Mouse (Mus musculus) CD4-positive, CD25-positive, alpha-beta regulatory T cell, adult 4 months (primary cell): ENCODE measurements around the gene Arl4c. TPM values are rescaled to one million over a fixed set of nuclear protein-coding genes. Genes with fewer than 3 reads are reported as not detected.

ENCODE experiments used
- ATAC-seq: one replicate; pipeline ENCODE4 v1.8.0; 2017
- polyA plus RNA-seq, 2 experiments: library from polyadenylated mRNA; unstranded; fragments of 100-300 nt; shearing (Covaris generic); gene quantifications; one replicate each; pipeline ENCODE4 v1.2.1; 2017

The Arl4c gene
- polyA plus RNA-seq, 2 experiments from 2014 or later: 16.0 to 19.4 TPM

- no peak for ATAC-seq
Observed at GRCm38 (mm10) chr1:88699856-88700791, 1.9 kb downstream of the Arl4c start.

DNA sequence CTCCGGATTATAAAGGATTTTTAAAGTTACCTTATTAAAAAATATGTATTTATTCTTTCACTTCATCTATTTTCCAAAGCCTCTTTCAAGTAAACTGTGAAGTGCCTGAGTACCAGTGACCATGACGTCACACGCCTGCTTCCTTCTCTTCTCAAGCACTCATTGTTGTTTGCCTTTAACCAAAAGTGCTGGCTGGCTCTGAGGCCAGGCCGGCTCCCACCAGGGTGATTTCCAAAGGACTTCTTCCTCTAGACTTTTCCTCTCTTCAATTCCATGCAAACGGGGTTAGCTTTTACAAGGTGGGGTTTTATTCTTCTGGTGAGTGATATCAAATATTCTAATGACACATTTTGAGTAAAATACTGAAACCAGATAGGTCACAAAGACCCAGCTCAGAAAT lies 2.6 kb downstream of the Arl4c start:
- ATAC-seq: peak; percentile 19

- no peak for ATAC-seq
Observed at GRCm38 (mm10) chr1:88698926-88699325, 3.1 kb downstream of the Arl4c start.

GRCm38 (mm10) chr1:88698131-88698530 lies 3.9 kb downstream of the Arl4c start:
- no peak for ATAC-seq

- no peak for ATAC-seq
Observed at GRCm38 (mm10) chr1:88696408-88696807, 5.6 kb downstream of the Arl4c start.

GRCm38 (mm10) chr1:88694353-88694752 lies 7.7 kb downstream of the Arl4c start:
- no peak for ATAC-seq

DNA sequence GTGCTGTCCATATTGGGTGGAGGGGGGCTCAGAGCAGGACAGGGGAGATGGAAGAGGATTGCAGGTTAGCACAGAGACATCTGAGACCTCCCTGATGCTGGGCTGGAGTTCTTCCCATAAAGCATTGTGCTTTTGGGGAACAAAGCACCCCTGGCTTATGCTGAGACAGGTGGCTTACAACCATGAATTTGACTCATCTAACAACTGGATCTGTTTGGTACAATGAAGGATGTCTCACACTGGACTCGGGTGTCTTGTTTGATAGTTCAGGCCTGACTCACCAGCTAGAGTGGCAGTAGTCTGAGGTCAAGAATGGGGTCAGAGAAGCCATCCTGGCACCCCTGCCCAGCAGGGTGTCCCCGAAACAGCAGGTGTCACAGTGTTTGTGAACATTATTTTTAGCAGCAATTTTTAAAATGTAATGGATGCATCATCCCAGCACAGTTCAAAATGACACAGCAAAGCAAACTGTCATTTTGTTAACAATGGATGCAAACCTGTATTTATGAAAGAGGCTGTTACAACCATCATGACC lies 9.7 kb downstream of the Arl4c start:
- no peak for ATAC-seq

GRCm38 (mm10) chr1:88690601-88691000 lies 11.4 kb downstream of the Arl4c start:
- no peak for ATAC-seq

DNA sequence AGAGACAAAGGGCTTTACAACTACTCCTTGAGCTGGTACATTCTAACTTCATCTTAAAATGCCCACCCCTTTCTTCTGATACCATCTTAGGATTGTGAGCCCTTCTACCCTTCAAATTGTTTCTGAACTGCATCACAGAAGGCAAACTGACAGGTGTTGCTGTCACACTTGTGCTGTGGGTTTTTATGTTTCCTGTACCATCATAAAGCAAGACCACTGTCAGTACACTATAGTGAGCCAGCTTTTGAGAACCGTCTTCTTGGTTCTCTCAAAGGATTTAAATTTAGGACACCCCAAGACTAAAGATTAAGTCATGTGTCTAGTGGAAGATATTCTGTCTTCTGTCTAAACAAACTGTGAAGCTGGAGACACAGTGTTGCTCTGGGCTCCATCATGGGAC lies 17.3 kb downstream of the Arl4c start:
- ATAC-seq: peak; percentile 30

DNA sequence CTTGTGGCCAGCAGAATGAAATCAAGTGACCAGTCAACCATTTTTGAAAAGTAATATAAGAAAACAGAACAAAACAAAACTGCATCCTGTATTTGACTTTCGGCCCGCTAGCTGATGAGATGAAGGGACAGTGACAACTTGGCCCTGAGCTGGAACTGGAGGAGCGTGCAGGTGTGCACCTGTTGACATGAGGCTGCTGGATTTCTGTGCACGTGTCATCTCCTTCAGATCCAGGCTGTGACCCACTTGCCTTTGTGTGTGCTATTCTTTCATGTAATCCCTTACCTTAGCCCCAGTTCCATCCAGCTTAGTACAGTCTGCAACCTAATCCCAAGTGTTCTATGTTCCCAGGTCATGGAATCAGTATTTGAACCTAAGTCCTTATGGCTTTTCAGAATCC lies 20.4 kb downstream of the Arl4c start:
- ATAC-seq: no peak

DNA sequence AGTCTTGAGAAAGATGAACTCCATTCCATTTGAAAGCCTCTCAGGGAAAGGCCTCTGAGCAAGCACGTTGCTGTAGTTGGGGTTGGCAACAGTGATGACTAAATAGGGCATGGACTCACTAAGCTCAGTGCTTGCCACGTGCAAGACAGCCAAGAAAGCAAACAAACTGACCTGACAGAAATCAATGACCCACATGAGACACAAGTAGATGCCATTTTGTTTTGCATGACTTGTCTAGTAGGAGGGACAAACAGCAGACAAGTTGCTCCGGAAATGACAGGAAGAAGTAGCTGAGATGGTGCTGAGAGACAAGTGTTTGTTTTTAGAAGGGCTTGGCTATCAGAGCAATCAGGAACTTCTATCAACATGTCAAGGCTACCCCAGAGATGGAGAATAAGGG lies 21.2 kb downstream of the Arl4c start:
- peak; percentile 70 for ATAC-seq

DNA sequence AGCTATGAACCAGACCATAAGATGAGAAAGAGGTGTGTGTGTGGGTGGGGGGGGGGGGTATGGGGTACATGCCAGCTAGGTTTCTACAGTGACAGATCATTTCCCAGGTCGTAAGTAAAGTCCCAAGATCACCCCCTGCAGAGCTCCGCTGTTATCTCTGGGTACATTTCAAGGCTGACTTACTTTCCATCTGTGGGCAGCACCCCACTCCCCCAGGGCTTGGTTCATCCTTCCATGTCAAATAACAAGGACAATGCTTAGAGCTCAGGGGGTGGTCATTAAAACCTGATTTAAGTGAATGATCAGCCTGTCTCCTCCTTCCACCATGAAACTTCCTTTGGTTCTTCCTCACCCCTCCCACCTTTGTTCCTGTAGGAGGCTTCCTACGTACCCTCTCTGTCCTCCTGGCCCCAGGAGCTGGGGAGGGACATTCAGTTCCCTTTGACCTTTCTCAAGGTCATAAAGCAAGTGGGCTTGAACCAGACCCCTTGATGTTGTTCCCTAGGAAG lies 23.7 kb downstream of the Arl4c start:
- no peak for ATAC-seq

- ATAC-seq: no peak
Observed at GRCm38 (mm10) chr1:88670807-88671206, 31.2 kb downstream of the Arl4c start.

- no peak for ATAC-seq
Observed at GRCm38 (mm10) chr1:88668846-88669810, 32.9 kb downstream of the Arl4c start.

DNA sequence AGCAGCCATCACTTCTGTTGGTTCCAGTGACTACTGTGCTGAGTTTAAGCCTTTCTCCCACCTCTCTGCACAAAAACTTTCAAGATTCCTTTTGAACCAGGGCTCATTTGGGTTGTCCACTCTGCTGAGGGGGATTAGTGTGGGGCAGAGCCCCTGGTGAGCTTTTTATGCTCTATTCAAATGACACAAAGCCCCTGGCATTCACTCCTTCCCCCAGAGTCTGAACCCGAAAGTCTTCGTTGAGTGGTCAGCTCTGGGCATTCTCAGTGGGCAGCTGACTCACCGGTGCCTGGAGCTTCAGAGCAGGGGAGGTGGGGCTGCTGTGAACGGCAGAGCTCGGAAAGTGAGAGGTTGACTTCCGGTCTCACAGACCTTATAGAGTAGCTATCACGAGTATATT lies 33.7 kb downstream of the Arl4c start:
- no peak for ATAC-seq

DNA sequence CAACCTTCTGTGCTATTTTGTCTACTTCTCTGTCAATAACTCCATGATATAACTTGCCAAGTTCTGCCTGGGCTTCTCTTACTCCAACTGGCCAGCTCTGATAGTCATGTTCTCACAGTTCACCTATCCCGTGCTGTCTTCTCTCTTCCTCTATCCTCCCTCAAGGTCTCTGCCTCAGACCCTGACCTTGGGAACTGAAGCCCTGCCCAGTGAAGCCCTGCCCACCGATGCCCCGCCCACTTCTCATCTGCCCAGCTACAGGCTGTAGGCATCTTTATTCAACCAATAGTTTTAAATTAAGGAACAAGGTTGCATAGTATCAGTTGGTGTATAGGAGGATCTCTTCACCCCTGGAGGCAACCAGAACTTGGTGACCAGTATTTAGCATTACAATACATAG lies 37.4 kb downstream of the Arl4c start:
- no peak for ATAC-seq

DNA sequence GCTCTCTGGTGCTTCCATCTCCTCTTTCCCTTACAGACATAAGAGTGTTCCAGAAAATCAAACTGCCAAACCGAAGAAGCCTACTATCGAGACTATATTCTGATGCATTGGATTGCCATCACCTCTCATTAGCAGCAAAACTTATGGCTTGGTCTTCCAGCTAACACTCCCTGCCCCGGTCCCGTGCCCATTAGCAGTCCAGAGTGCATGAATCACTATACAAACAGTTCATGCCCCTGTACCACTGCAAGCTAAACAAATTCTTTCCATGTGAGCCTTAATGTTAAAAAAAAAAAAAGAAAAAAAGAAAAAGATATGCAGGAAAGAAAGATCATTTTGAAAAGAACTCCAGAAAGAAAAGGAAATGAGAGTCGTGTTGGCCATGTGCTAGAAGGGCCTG lies 39.3 kb downstream of the Arl4c start:
- ATAC-seq: no peak

DNA sequence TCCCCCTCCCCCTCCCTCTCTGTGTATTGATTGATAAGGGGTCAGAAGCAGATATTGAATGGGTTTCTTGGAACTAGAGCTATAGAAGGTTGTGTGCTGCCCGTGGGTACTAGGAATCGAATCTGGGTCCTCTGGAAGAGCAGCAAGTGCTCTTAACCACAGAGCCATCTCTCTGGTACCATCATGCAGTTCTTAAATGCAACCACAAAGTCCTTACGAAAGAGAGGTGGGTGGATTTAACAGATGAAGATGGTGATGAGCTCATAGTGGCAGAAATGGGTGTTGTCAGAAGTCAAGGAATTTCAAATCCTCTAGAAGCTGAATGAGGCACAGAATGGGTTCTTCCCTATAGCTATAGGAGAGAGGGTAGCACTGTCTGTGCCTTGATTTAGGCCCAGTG lies 40.8 kb downstream of the Arl4c start:
- peak; percentile 51 for ATAC-seq

GRCm38 (mm10) chr1:88658290-88658857 lies 43.6 kb downstream of the Arl4c start:
- ATAC-seq: no peak

DNA sequence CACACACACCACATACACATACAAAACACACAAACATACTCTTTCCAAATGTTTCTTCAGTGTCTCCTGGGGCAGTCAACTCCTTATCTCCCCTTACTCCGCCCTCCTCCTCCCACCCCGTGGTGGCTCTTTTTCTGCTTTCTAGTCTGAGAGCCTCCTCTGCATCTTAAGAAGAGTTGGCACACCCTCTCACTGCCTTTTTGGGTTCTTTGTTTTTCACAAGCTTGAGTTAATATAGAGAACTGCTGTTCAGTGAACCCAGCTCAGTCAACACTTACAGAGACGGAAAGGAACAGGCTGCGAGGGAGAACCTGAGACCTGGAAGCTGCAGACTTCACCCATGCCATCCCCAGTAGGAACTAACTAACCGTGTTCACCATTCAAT lies 45.9 kb downstream of the Arl4c start:
- peak; percentile 7 for ATAC-seq

- ATAC-seq: no peak
Observed at GRCm38 (mm10) chr1:88655473-88656095, 46.4 kb downstream of the Arl4c start.
